Mouse (Mus musculus): ENCODE measurements at regions not wholly inside any gene's neighbourhood (a gene's known extent, or its start where the extent isn't known, plus 50 kb on each side); places are given as distances from the start of the nearest gene placed in this dataset.

- DNase-seq (ENCODE audit: low spot score) = no peak
- H3K4me1 ChIP-seq (ENCODE audit: control insufficient read depth, insufficient read depth, low read length) = no peaks in the 10 kb centered on the region
- H3K9ac ChIP-seq (ENCODE audit: low read depth, low read length, severe bottlenecking) = no peak overlapping the region
- no peaks in the 10 kb centered on the region for H3K36me3 ChIP-seq (ENCODE audit: control insufficient read depth, insufficient read depth, low read length)
- H3K27me3 ChIP-seq (ENCODE audit: control insufficient read depth, insufficient read depth, low read length) = 0 out of 2 replicates have a peak, but pooled peaks cover 4% of the 10 kb centered on the region
- H3K4me3 ChIP-seq (replicated peaks; ENCODE audit: low read length) = no peak overlapping the region
- H3K4me2 ChIP-seq (replicated peaks; ENCODE audit: low read depth, low read length, severe bottlenecking) = no peak overlapping the region
- WGBS = 62% methylated on average over 3 of the region's 3 CpGs
- no peaks in the 10 kb centered on the region for H3K9me3 ChIP-seq (ENCODE audit: control insufficient read depth, low read length)
- H3K27ac ChIP-seq (replicated peaks; ENCODE audit: low read depth, low read length) = no peak overlapping the region
- no peak for TF ChIP-seq POLR2A (IDR thresholded peaks at IDR 0.05; ENCODE audit: borderline replicate concordance, extremely low read depth, insufficient read depth, insufficient read length)
- ATAC-seq (ENCODE audit: low FRiP score, low read depth) = no peak
These were observed 258.8 kb downstream of the Foxa2 start for GRCm38 (mm10) chr2:147788001-147788400.

- Histone ChIP-seq H3K4me2 (replicated peaks; ENCODE audit: low read depth, low read length, severe bottlenecking) (no peak overlapping the region), H3K9me3 (ENCODE audit: control insufficient read depth, low read length) (no peaks in the 10 kb centered on the region), H3K4me1 (ENCODE audit: control insufficient read depth, insufficient read depth, low read length) (no peaks in the 10 kb centered on the region), H3K36me3 (ENCODE audit: control insufficient read depth, insufficient read depth, low read length) (no peaks in the 10 kb centered on the region), H3K27me3 (ENCODE audit: control insufficient read depth, insufficient read depth, low read length) (no peaks in the 10 kb centered on the region), H3K9ac (ENCODE audit: low read depth, low read length, severe bottlenecking) (no peak overlapping the region), H3K27ac (replicated peaks; ENCODE audit: low read depth, low read length) (no peak overlapping the region), H3K4me3 (replicated peaks; ENCODE audit: low read length) (no peak overlapping the region)
- ATAC-seq (ENCODE audit: low FRiP score, low read depth) (no peak), DNase-seq (ENCODE audit: low spot score) (no peak)
- WGBS = 74% methylated on average over 2 of the region's 2 CpGs
- no peak for TF ChIP-seq POLR2A (IDR thresholded peaks at IDR 0.05; ENCODE audit: borderline replicate concordance, extremely low read depth, insufficient read depth, insufficient read length)
These were observed 264.3 kb downstream of the Foxa2 start for GRCm38 (mm10) chr2:147782496-147782895.

DNA sequence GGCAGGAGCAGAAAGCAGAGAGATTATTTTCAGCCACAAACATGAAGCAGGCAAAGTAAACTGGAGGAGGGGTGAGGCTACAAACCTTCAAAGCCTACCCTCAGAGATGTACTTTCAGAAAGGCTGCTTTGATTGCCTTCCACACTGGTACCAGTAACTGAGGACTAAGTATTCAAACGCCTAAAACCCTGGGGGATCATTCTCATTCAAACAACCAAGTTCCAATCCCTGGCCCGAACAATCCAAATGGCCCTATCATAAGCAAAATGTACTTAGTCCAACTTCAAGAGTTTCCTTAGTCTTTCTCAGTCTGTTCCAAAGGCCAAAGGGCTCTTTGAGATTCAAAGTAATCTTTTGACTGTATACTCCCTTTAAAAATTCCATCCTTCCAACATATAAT is 270.5 kb downstream of the Foxa2 start:
- Histone ChIP-seq H3K36me3 (ENCODE audit: control insufficient read depth, insufficient read depth, low read length) (no peaks in the 10 kb centered on the region), H3K4me2 (replicated peaks; ENCODE audit: low read depth, low read length, severe bottlenecking) (no peak overlapping the region), H3K27ac (replicated peaks; ENCODE audit: low read depth, low read length) (no peak overlapping the region), H3K9me3 (ENCODE audit: control insufficient read depth, low read length) (no peaks in the 10 kb centered on the region), H3K4me3 (replicated peaks; ENCODE audit: low read length) (no peak overlapping the region), H3K9ac (ENCODE audit: low read depth, low read length, severe bottlenecking) (no peak overlapping the region), H3K27me3 (ENCODE audit: control insufficient read depth, insufficient read depth, low read length) (no peaks in the 10 kb centered on the region), H3K4me1 (ENCODE audit: control insufficient read depth, insufficient read depth, low read length) (no peaks in the 10 kb centered on the region)
- 62% methylated on average over 2 of the region's 2 CpGs for WGBS
- ATAC-seq (ENCODE audit: low FRiP score, low read depth) = no peak
- TF ChIP-seq POLR2A (IDR thresholded peaks at IDR 0.05; ENCODE audit: borderline replicate concordance, extremely low read depth, insufficient read depth, insufficient read length) = no peak
- DNase-seq (ENCODE audit: low spot score) = no peak

- no peak overlapping the region for H3K4me3 ChIP-seq (replicated peaks; ENCODE audit: low read length)
- ATAC-seq (ENCODE audit: low FRiP score, low read depth) = no peak
- no peaks in the 10 kb centered on the region for H3K27me3 ChIP-seq (ENCODE audit: control insufficient read depth, insufficient read depth, low read length)
- no peaks in the 10 kb centered on the region for H3K36me3 ChIP-seq (ENCODE audit: control insufficient read depth, insufficient read depth, low read length)
- H3K9me3 ChIP-seq (ENCODE audit: control insufficient read depth, low read length) = no peaks in the 10 kb centered on the region
- H3K4me1 ChIP-seq (ENCODE audit: control insufficient read depth, insufficient read depth, low read length) = no peaks in the 10 kb centered on the region
- no peak overlapping the region for H3K4me2 ChIP-seq (replicated peaks; ENCODE audit: low read depth, low read length, severe bottlenecking)
- 19% methylated on average over 1 of the region's 1 CpGs for WGBS
- DNase-seq (ENCODE audit: low spot score) = no peak
- no peak overlapping the region for H3K27ac ChIP-seq (replicated peaks; ENCODE audit: low read depth, low read length)
- no peak overlapping the region for H3K9ac ChIP-seq (ENCODE audit: low read depth, low read length, severe bottlenecking)
- no peak for TF ChIP-seq POLR2A (IDR thresholded peaks at IDR 0.05; ENCODE audit: borderline replicate concordance, extremely low read depth, insufficient read depth, insufficient read length)
These were observed 274.2 kb downstream of the Foxa2 start for GRCm38 (mm10) chr2:147772579-147772978.

- DNase-seq (ENCODE audit: low spot score) (no peak), ATAC-seq (ENCODE audit: low FRiP score, low read depth) (no peak)
- Histone ChIP-seq H3K27me3 (ENCODE audit: control insufficient read depth, insufficient read depth, low read length) (no peaks in the 10 kb centered on the region), H3K36me3 (ENCODE audit: control insufficient read depth, insufficient read depth, low read length) (no peaks in the 10 kb centered on the region), H3K9me3 (ENCODE audit: control insufficient read depth, low read length) (no peaks in the 10 kb centered on the region), H3K9ac (ENCODE audit: low read depth, low read length, severe bottlenecking) (no peak overlapping the region), H3K4me3 (replicated peaks; ENCODE audit: low read length) (no peak overlapping the region), H3K4me1 (ENCODE audit: control insufficient read depth, insufficient read depth, low read length) (no peaks in the 10 kb centered on the region), H3K4me2 (replicated peaks; ENCODE audit: low read depth, low read length, severe bottlenecking) (no peak overlapping the region), H3K27ac (replicated peaks; ENCODE audit: low read depth, low read length) (no peak overlapping the region)
- WGBS = 64% methylated on average over 2 of the region's 2 CpGs
- no peak for TF ChIP-seq POLR2A (IDR thresholded peaks at IDR 0.05; ENCODE audit: borderline replicate concordance, extremely low read depth, insufficient read depth, insufficient read length)
These were observed 293.7 kb downstream of the Foxa2 start for GRCm38 (mm10) chr2:147753089-147753488.

DNA sequence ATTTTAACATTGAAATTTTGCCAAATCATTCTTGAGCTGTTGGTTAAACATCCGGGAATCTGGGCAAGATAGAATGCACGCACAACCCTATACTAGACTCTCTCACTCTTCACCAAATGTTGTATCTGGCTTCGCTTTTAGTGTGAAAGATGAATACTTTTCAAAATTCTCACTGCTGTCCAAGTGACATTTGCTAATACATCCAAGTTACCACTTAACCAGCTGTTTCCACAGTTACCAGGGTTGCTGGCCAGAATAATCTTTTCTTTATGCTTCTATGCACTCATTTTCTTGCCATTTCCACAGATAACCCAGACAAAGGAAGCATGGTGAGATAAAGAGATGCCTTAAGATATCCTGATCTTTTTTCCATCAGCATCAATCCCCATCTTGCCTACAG is 294.9 kb downstream of the Foxa2 start:
- Histone ChIP-seq H3K4me2 (replicated peaks; ENCODE audit: low read depth, low read length, severe bottlenecking) (no peak overlapping the region), H3K4me3 (replicated peaks; ENCODE audit: low read length) (no peak overlapping the region), H3K27me3 (ENCODE audit: control insufficient read depth, insufficient read depth, low read length) (no peaks in the 10 kb centered on the region), H3K36me3 (ENCODE audit: control insufficient read depth, insufficient read depth, low read length) (no peaks in the 10 kb centered on the region), H3K4me1 (ENCODE audit: control insufficient read depth, insufficient read depth, low read length) (no peaks in the 10 kb centered on the region), H3K9ac (ENCODE audit: low read depth, low read length, severe bottlenecking) (no peak overlapping the region), H3K27ac (replicated peaks; ENCODE audit: low read depth, low read length) (no peak overlapping the region), H3K9me3 (ENCODE audit: control insufficient read depth, low read length) (no peaks in the 10 kb centered on the region)
- WGBS = 93% methylated on average over 3 of the region's 3 CpGs
- no peak for TF ChIP-seq POLR2A (IDR thresholded peaks at IDR 0.05; ENCODE audit: borderline replicate concordance, extremely low read depth, insufficient read depth, insufficient read length)
- DNase-seq (ENCODE audit: low spot score) (no peak), ATAC-seq (ENCODE audit: low FRiP score, low read depth) (no peak)

Measured in limb, embryonic 14.5 days (tissue).